Mouse (Mus musculus): Measurements from ENCODE around the gene Lrrc74a. TPM values are rescaled to one million over a fixed set of nuclear protein-coding genes. Genes with fewer than 3 reads are reported as not detected.
A peak's percentile ranks its signal among the peaks of the same experiment; 100 is the strongest.

The Lrrc74a gene
- polyA plus RNA-seq, 1 experiment, result not detected

DNA sequence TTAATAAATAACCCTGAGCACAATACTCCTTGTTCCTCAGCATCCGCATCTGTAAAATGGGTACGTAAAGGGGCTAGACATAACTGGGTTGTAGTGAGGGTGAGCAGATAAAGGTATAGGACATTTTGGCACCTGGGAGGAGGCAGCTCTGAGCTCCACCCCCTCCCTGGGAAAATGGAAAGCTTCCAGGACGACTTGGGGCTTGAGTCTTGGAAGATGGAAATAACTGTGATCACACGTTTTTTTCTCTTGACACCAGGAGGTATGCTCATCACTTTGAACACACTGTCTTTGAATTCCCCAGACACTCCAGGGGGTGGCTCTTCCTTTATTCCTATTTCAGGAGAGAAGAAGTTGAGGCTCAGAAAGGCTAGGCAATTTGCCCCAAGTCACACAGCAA is 71.1 kb downstream of the Lrrc74a start:
- H3K4me2 ChIP-seq (ENCODE audit: low read depth), result peak overlapping the region; percentile 61
- H3K27me3 ChIP-seq (ENCODE audit: control insufficient read depth, insufficient read depth, insufficient read length), result no peaks in the 10 kb centered on the region
- no peak overlapping the region for H3K4me3 ChIP-seq
- no peak for TF ChIP-seq MAX (IDR thresholded peaks at IDR 0.05; ENCODE audit: low read depth)
- no peak for TF ChIP-seq MYOG (IDR thresholded peaks at IDR 0.05; ENCODE audit: control insufficient read depth in 1 of 3, insufficient read depth in 1 of 3, insufficient read length in 2 of 3, low read depth in 2 of 3)
- TF ChIP-seq POLR2A (IDR thresholded peaks at IDR 0.05; ENCODE audit: insufficient read length, low read depth), result no peak
- H3K79me2 ChIP-seq (ENCODE audit: control insufficient read depth, insufficient read depth), result no peaks in the 10 kb centered on the region
- no peaks in the 10 kb centered on the region for H3K36me3 ChIP-seq (ENCODE audit: control insufficient read depth, insufficient read depth)
- no peak overlapping the region for H3ac ChIP-seq (ENCODE audit: control insufficient read depth, insufficient read length)

DNA sequence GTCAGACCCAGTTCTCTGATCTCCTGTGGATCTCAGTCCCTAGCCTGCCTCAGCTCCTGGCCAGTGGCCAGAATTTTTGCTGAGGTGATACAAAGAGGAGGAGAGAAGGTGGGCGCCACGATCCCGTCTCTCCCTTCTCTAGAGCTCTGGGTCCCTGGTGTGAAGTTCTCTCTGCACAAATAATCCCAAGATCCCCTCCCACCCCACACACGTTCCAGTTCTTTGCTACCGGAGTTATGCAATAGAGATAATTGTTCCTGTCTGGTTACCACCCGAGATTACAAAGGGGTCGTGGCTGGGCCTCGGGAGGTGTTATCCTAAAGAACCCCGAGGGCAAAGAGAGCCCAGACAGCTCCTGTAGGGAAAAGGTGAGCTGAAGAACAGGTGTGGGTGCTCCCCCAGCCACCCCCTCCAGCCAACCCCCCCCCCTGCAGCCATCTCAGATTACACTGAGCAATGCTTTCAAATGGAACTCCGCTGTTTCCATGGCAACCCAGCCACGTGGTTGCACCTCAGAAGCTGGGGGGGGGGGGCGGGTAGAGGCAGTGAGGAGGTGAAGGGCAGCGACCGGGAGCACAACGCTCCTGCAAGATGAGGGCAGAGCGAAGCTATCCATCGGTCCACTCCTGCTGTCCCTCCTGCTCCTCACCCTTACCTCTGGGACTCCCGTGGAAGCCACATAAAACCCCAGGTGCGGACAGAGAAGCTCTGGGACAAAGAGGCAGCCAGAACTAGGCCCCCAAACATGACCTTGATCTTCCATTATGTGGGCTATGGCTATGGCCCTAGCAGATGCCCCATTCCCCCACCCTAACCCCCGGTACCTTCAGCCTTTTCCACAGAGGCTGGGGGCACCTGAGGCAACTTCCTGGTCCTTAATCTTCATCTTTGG is 72.1 kb downstream of the Lrrc74a start:
- TF ChIP-seq TCF3 (IDR thresholded peaks at IDR 0.05; ENCODE audit: insufficient read length, low read depth), result no peak
- TF ChIP-seq MYOD1 (IDR thresholded peaks at IDR 0.05; ENCODE audit: control insufficient read depth in 1 of 3, insufficient read length in 2 of 3, low read depth in 2 of 3), result peak in 1 of 3 experiments; percentile 35
- peak; percentile 25 for TF ChIP-seq USF1 (IDR thresholded peaks at IDR 0.05; ENCODE audit: low read depth)
- Histone ChIP-seq H3K27me3 (ENCODE audit: control insufficient read depth, insufficient read depth, insufficient read length) (no peaks in the 10 kb centered on the region), H3K4me3 (no peak overlapping the region), H3K79me2 (ENCODE audit: control insufficient read depth, insufficient read depth) (no peaks in the 10 kb centered on the region), H3K4me2 (ENCODE audit: low read depth) (no peak overlapping the region), H3ac (ENCODE audit: control insufficient read depth, insufficient read length) (no peak overlapping the region), H3K36me3 (ENCODE audit: control insufficient read depth, insufficient read depth) (no peaks in the 10 kb centered on the region)

- no peaks in the 10 kb centered on the region for H3K79me2 ChIP-seq (ENCODE audit: control insufficient read depth, insufficient read depth)
- H3K4me3 ChIP-seq, result no peak overlapping the region
- H3ac ChIP-seq (ENCODE audit: control insufficient read depth, insufficient read length), result no peak overlapping the region
- TF ChIP-seq CEBPB (IDR thresholded peaks at IDR 0.05; ENCODE audit: insufficient read depth, poor library complexity, severe bottlenecking) (no peak), TCF12 (IDR thresholded peaks at IDR 0.05; ENCODE audit: insufficient read depth, poor library complexity, severe bottlenecking) (no peak), SRF (IDR thresholded peaks at IDR 0.05; ENCODE audit: control insufficient read depth, insufficient read length, low read depth) (no peak), TCF3 (IDR thresholded peaks at IDR 0.05; ENCODE audit: insufficient read length, low read depth) (no peak), MYOD1 (IDR thresholded peaks at IDR 0.05; ENCODE audit: control insufficient read depth in 1 of 3, insufficient read length in 2 of 3, low read depth in 2 of 3) (no peak), MYOG (IDR thresholded peaks at IDR 0.05; ENCODE audit: control insufficient read depth in 1 of 3, insufficient read depth in 1 of 3, insufficient read length in 2 of 3, low read depth in 2 of 3) (no peak), USF1 (IDR thresholded peaks at IDR 0.05; ENCODE audit: low read depth) (no peak)
- H3K36me3 ChIP-seq (ENCODE audit: control insufficient read depth, insufficient read depth), result no peaks in the 10 kb centered on the region
- H3K27me3 ChIP-seq (ENCODE audit: control insufficient read depth, insufficient read depth, insufficient read length), result no peaks in the 10 kb centered on the region
- H3K4me2 ChIP-seq (ENCODE audit: low read depth), result no peak overlapping the region
These were observed 73.0 kb downstream of the Lrrc74a start for GRCm38 (mm10) chr12:86806923-86807794.

DNA sequence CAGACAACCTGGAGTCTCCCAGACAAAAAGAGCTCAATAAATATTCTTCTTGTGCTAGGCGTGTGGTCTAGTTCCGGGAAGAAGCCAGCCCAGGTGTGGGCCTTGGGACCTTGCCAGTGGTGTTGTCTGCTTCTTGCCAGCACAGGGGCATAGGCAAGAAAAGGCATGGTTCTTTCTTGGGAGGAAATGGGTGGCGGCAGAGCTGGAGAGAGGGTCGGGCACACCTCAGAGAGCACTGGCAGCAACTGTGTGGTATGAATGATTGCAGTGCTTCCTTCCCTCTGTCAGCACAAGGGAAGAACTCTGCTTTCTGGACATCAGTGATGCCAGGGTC is 73.6 kb downstream of the Lrrc74a start:
- Histone ChIP-seq H3K4me2 (ENCODE audit: low read depth) (no peak overlapping the region), H3K79me2 (ENCODE audit: control insufficient read depth, insufficient read depth) (no peaks in the 10 kb centered on the region), H3ac (ENCODE audit: control insufficient read depth, insufficient read length) (no peak overlapping the region), H3K27me3 (ENCODE audit: control insufficient read depth, insufficient read depth, insufficient read length) (no peaks in the 10 kb centered on the region), H3K4me3 (no peak overlapping the region), H3K36me3 (ENCODE audit: control insufficient read depth, insufficient read depth) (no peaks in the 10 kb centered on the region)
- TF ChIP-seq TCF12 (IDR thresholded peaks at IDR 0.05; ENCODE audit: insufficient read depth, poor library complexity, severe bottlenecking) (no peak), TCF3 (IDR thresholded peaks at IDR 0.05; ENCODE audit: insufficient read length, low read depth) (no peak), POLR2A (IDR thresholded peaks at IDR 0.05; ENCODE audit: insufficient read length, low read depth) (no peak), POLR2AphosphoS2 (IDR thresholded peaks at IDR 0.05; ENCODE audit: insufficient read length, low read depth) (no peak), MYOG (IDR thresholded peaks at IDR 0.05; ENCODE audit: control insufficient read depth in 1 of 3, insufficient read depth in 1 of 3, insufficient read length in 2 of 3, low read depth in 2 of 3) (no peak), CEBPB (IDR thresholded peaks at IDR 0.05; ENCODE audit: insufficient read depth, poor library complexity, severe bottlenecking) (no peak), USF1 (IDR thresholded peaks at IDR 0.05; ENCODE audit: low read depth) (no peak), REST (IDR thresholded peaks at IDR 0.05; ENCODE audit: insufficient read depth, insufficient read length) (no peak), E2F4 (IDR thresholded peaks at IDR 0.05; ENCODE audit: insufficient read depth) (no peak), SRF (IDR thresholded peaks at IDR 0.05; ENCODE audit: control insufficient read depth, insufficient read length, low read depth) (no peak), MAX (IDR thresholded peaks at IDR 0.05; ENCODE audit: low read depth) (no peak), MYOD1 (IDR thresholded peaks at IDR 0.05; ENCODE audit: control insufficient read depth in 1 of 3, insufficient read length in 2 of 3, low read depth in 2 of 3) (no peak)

- no peak overlapping the region for H3ac ChIP-seq (ENCODE audit: control insufficient read depth, insufficient read length)
- H3K36me3 ChIP-seq (ENCODE audit: control insufficient read depth, insufficient read depth), result no peaks in the 10 kb centered on the region
- H3K27me3 ChIP-seq (ENCODE audit: control insufficient read depth, insufficient read depth, insufficient read length), result no peaks in the 10 kb centered on the region
- TF ChIP-seq POLR2AphosphoS2 (IDR thresholded peaks at IDR 0.05; ENCODE audit: insufficient read length, low read depth) (no peak), USF1 (IDR thresholded peaks at IDR 0.05; ENCODE audit: low read depth) (no peak), CEBPB (IDR thresholded peaks at IDR 0.05; ENCODE audit: insufficient read depth, poor library complexity, severe bottlenecking) (no peak), TCF12 (IDR thresholded peaks at IDR 0.05; ENCODE audit: insufficient read depth, poor library complexity, severe bottlenecking) (no peak), POLR2A (IDR thresholded peaks at IDR 0.05; ENCODE audit: insufficient read length, low read depth) (no peak), MYOD1 (IDR thresholded peaks at IDR 0.05; ENCODE audit: control insufficient read depth in 1 of 3, insufficient read length in 2 of 3, low read depth in 2 of 3) (no peak), TCF3 (IDR thresholded peaks at IDR 0.05; ENCODE audit: insufficient read length, low read depth) (no peak), MYOG (IDR thresholded peaks at IDR 0.05; ENCODE audit: control insufficient read depth in 1 of 3, insufficient read depth in 1 of 3, insufficient read length in 2 of 3, low read depth in 2 of 3) (no peak), REST (IDR thresholded peaks at IDR 0.05; ENCODE audit: insufficient read depth, insufficient read length) (no peak), E2F4 (IDR thresholded peaks at IDR 0.05; ENCODE audit: insufficient read depth) (no peak), MAX (IDR thresholded peaks at IDR 0.05; ENCODE audit: low read depth) (no peak), SRF (IDR thresholded peaks at IDR 0.05; ENCODE audit: control insufficient read depth, insufficient read length, low read depth) (no peak)
- H3K4me2 ChIP-seq (ENCODE audit: low read depth), result no peak overlapping the region
- H3K4me3 ChIP-seq, result no peak overlapping the region
- no peaks in the 10 kb centered on the region for H3K79me2 ChIP-seq (ENCODE audit: control insufficient read depth, insufficient read depth)
These were observed 74.7 kb downstream of the Lrrc74a start for GRCm38 (mm10) chr12:86808856-86809255.

Measured in myocyte (in vitro differentiated cells).